Mouse (Mus musculus): ENCODE data around the gene Gm8374. TPM values are rescaled to one million over a fixed set of nuclear protein-coding genes. Genes with fewer than 3 reads are reported as not detected.
"Not testable (repeated sequence)": the region's sequence is repeated elsewhere in the genome, so short reads cannot be mapped to it uniquely, and the experiment has no call there.

Gene Gm8374
- not detected in 2 replicates for polyA plus RNA-seq (2015; fragmentation: Nextera tagmentation; extraction: Ambion mirVana)

GRCm38 (mm10) chr14:7365034-7365433 is at the start of gene Gm8374:
Gene Gm8374, minus strand, starts transcription at chr14:7365134.
- H3K4me1 ChIP-seq (ENCODE audit: insufficient read depth); H3K4me2 ChIP-seq (ENCODE audit: low read depth, low read length); H3K9ac ChIP-seq (replicated peaks); H3K27ac ChIP-seq (ENCODE audit: low read depth); H3K9me3 ChIP-seq (ENCODE audit: low read length); H3K4me3 ChIP-seq (ENCODE audit: low read depth, low read length); ATAC-seq; H3K36me3 ChIP-seq (replicated peaks; ENCODE audit: insufficient read depth, low read length); DNase-seq; H3K27me3 ChIP-seq (ENCODE audit: insufficient read depth, low read length): not testable (repeated sequence)
- 80% methylated on average over 3 of the region's 3 CpGs for WGBS (ENCODE audit: insufficient replicate concordance)

GRCm38 (mm10) chr14:7332295-7332694 is 32.6 kb downstream of the Gm8374 start, which contains the start of gene Gm5797:
Gene Gm5797, minus strand, starts transcription at chr14:7332395.
- H3K4me3 ChIP-seq (ENCODE audit: low read depth, low read length); H3K9ac ChIP-seq (replicated peaks); ATAC-seq; H3K9me3 ChIP-seq (ENCODE audit: low read length); H3K4me1 ChIP-seq (ENCODE audit: insufficient read depth); H3K27ac ChIP-seq (ENCODE audit: low read depth); H3K36me3 ChIP-seq (replicated peaks; ENCODE audit: insufficient read depth, low read length); DNase-seq; H3K27me3 ChIP-seq (ENCODE audit: insufficient read depth, low read length); H3K4me2 ChIP-seq (ENCODE audit: low read depth, low read length): not testable (repeated sequence)
- WGBS (ENCODE audit: insufficient replicate concordance): no CpG with 5 or more reads among the region's 1 CpGs

- DNase-seq: peak; percentile 13
- peak overlapping the region; percentile 44; the same call in 1 of the 2 replicates for H3K4me2 ChIP-seq (ENCODE audit: low read depth, low read length)
- not testable (repeated sequence) for ATAC-seq; H3K4me3 ChIP-seq (ENCODE audit: low read depth, low read length); H3K27me3 ChIP-seq (ENCODE audit: insufficient read depth, low read length); H3K9me3 ChIP-seq (ENCODE audit: low read length); H3K4me1 ChIP-seq (ENCODE audit: insufficient read depth); H3K9ac ChIP-seq (replicated peaks); H3K27ac ChIP-seq (ENCODE audit: low read depth); H3K36me3 ChIP-seq (replicated peaks; ENCODE audit: insufficient read depth, low read length)
- 0% methylated on average over 6 of the region's 19 CpGs for WGBS (ENCODE audit: insufficient replicate concordance)
Measured at GRCm38 (mm10) chr14:7315093-7315492, 49.8 kb downstream of the Gm8374 start.

- ATAC-seq; H3K36me3 ChIP-seq (replicated peaks; ENCODE audit: insufficient read depth, low read length); H3K27ac ChIP-seq (ENCODE audit: low read depth); H3K4me3 ChIP-seq (ENCODE audit: low read depth, low read length); H3K9me3 ChIP-seq (ENCODE audit: low read length); H3K9ac ChIP-seq (replicated peaks); DNase-seq; H3K27me3 ChIP-seq (ENCODE audit: insufficient read depth, low read length); H3K4me1 ChIP-seq (ENCODE audit: insufficient read depth): not testable (repeated sequence)
- peak within 1 kb of the TSS; percentile 44; the same call in 1 of the 2 replicates for H3K4me2 ChIP-seq (ENCODE audit: low read depth, low read length)
- 0% methylated on average over 5 of the region's 35 CpGs for WGBS (ENCODE audit: insufficient replicate concordance)
Measured at GRCm38 (mm10) chr14:7314661-7315060, 50.3 kb downstream of the Gm8374 start, which contains the start of gene Gm3739. Gene Gm3739, minus strand, starts transcription at chr14:7315049.

Other genes with a start within 250 kb of the Gm8374 start
- not detected in 2 replicates for gene Gm6676, start 239.7 kb downstream of the Gm8374 start, polyA plus RNA-seq (2015; fragmentation: Nextera tagmentation; extraction: Ambion mirVana)
- 0.18 TPM in 1 of 2 replicates, not detected in the other for gene Gm3512, start 190.6 kb downstream of the Gm8374 start, polyA plus RNA-seq (2015; fragmentation: Nextera tagmentation; extraction: Ambion mirVana)
- not detected in 2 replicates for gene Gm16434, start 170.6 kb downstream of the Gm8374 start, polyA plus RNA-seq (2015; fragmentation: Nextera tagmentation; extraction: Ambion mirVana)
- not detected in 2 replicates for gene Gm3727, start 100.4 kb downstream of the Gm8374 start, polyA plus RNA-seq (2015; fragmentation: Nextera tagmentation; extraction: Ambion mirVana)
- not detected in 2 replicates for gene Gm3739, start 50.1 kb downstream of the Gm8374 start, polyA plus RNA-seq (2015; fragmentation: Nextera tagmentation; extraction: Ambion mirVana)
- gene Gm5797, start 32.7 kb downstream of the Gm8374 start, polyA plus RNA-seq (2015; fragmentation: Nextera tagmentation; extraction: Ambion mirVana): not detected in 2 replicates
- not detected in 2 replicates for gene Gm3755, start 85.8 kb upstream of the Gm8374 start, polyA plus RNA-seq (2015; fragmentation: Nextera tagmentation; extraction: Ambion mirVana)
- not detected in 2 replicates for gene Gm3752, start 118.6 kb upstream of the Gm8374 start, polyA plus RNA-seq (2015; fragmentation: Nextera tagmentation; extraction: Ambion mirVana)
- gene Gm3558, start 203.4 kb upstream of the Gm8374 start, polyA plus RNA-seq (2015; fragmentation: Nextera tagmentation; extraction: Ambion mirVana): not detected in 2 replicates
- gene Gm10338, start 230.5 kb upstream of the Gm8374 start, polyA plus RNA-seq (2015; fragmentation: Nextera tagmentation; extraction: Ambion mirVana): not detected in 2 replicates

Measured in liver, postnatal 0 days (tissue).